Mouse (Mus musculus): ENCODE results near the gene Zfp444.

The Zfp444 gene

GRCm38 (mm10) chr7:6172006-6172649 lies at the start of gene Zfp444:
TSS of gene Zfp444 (plus strand) at chr7:6172226.
- in situ Hi-C loops (cut with MboI, MseI): loop anchor here (25.0 kb wide), 1 partner anchor 1085 kb away; the partner anchor contains the start of gene Epn1

- in situ Hi-C loops (cut with MboI, MseI): loop anchor here (5.0 kb wide), 1 partner anchor 65 kb away; no protein-coding TSS in a partner anchor
These were observed 45.2 kb upstream of the Zfp444 start for GRCm38 (mm10) chr7:6126690-6127448.

- in situ Hi-C loops (cut with MboI, MseI): no loop called here
These were observed 41.7 kb upstream of the Zfp444 start for GRCm38 (mm10) chr7:6130346-6130745.

DNA sequence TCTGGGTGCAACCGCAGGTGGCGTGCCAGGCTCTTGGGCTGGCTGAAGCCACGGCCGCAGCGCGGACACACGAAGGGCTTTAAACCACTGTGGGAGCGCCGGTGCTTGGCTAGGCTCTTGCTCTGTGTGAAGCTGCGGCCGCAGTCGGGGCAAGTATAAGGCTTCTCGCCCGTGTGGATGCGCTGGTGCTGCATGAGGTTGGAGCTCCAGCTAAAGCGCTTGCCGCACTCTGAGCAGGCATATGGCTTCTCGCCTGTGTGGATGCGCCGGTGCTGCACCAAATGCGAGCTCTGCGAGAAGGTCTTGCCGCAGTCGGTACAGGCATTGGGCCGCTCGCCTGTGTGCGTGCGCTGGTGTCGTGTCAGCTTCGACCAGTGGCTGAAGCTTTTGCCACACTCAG lies 39.4 kb upstream of the Zfp444 start:
- in situ Hi-C loops (cut with MboI, MseI): no loop called here

- in situ Hi-C loops (cut with MboI, MseI): no loop called here
These were observed 35.5 kb upstream of the Zfp444 start for GRCm38 (mm10) chr7:6136497-6136896.

- in situ Hi-C loops (cut with MboI, MseI): no loop called here
These were observed 32.7 kb upstream of the Zfp444 start for GRCm38 (mm10) chr7:6139295-6139694.

GRCm38 (mm10) chr7:6143991-6144531 lies 28.0 kb upstream of the Zfp444 start:
- in situ Hi-C loops (cut with MboI, MseI): no loop called here

- in situ Hi-C loops (cut with MboI, MseI): no loop called here
These were observed 26.4 kb upstream of the Zfp444 start for GRCm38 (mm10) chr7:6145423-6146188.

- in situ Hi-C loops (cut with MboI, MseI): no loop called here
These were observed 25.6 kb upstream of the Zfp444 start for GRCm38 (mm10) chr7:6146194-6146981.

GRCm38 (mm10) chr7:6146982-6147325 lies 25.1 kb upstream of the Zfp444 start:
- in situ Hi-C loops (cut with MboI, MseI): no loop called here

DNA sequence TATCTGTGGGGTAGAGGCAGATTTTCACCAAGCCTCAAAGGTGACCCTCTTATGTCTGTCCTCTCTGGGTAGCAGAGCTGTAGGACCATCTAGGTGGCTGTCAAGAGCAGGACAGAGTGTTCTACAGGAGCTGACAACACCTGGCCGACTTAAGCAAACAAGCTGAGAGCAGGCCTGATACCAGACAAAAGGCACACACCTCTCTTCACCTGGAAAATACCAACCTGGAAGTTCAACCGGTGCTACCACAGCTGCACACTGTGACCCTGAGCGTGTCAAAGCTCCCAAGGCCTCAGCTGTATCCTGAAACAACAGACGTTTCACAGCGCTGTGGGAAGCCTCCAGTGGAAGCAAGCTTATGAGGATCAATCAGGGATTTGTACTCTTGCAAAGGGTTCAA lies 24.3 kb upstream of the Zfp444 start:
- in situ Hi-C loops (cut with MboI, MseI): no loop called here

GRCm38 (mm10) chr7:6151266-6151665 lies 20.8 kb upstream of the Zfp444 start:
- in situ Hi-C loops (cut with MboI, MseI): loop anchor here (10.0 to 25.0 kb wide), 2 partner anchors 134 to 1064 kb away; partner anchors contain the start of genes Epn1 and Zfp667

DNA sequence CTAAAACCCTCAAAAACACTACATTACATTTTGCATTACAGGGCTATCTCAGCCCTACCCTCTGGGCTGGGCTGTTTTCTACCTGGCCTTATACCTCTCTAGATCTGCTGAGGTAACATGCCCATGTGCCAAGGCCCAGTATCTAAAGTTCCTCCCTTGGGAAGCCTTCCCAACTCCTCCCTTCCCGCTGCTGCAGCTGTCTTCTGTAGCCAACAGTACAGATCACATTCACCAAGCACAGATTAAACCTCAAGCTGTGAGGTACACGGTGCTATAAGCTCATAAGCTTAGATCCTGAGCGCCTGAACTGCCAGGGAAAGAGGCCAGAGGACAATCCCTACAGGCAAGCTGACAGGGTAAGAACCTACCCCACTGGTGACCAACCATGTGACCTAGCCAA lies 20.0 kb upstream of the Zfp444 start:
- in situ Hi-C loops (cut with MboI, MseI): loop anchor here (10.0 to 25.0 kb wide), 2 partner anchors 133 to 1065 kb away; partner anchors contain the start of genes Epn1 and Zfp667

DNA sequence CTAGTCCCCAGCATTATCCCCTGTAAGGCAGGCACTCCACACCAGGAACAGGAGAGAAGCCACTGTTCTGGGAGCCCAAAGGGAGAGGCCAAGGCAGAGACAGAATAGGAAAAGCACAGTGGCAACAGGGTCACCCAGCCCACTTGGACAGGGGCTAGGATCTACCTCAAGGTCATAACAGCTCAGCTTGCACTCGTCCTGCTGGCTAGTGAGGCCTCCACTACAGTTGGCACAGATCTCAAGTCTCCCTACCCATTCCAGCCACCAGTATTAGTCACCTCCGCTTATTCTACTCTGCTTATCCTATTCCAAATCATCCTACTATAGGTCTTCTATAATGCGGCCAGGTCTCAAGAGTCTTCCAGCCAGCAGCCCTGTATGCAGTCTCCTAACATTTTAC lies 18.9 kb upstream of the Zfp444 start:
- in situ Hi-C loops (cut with MboI, MseI): loop anchor here (10.0 to 25.0 kb wide), 2 partner anchors 132 to 1066 kb away; partner anchors contain the start of genes Epn1 and Zfp667

DNA sequence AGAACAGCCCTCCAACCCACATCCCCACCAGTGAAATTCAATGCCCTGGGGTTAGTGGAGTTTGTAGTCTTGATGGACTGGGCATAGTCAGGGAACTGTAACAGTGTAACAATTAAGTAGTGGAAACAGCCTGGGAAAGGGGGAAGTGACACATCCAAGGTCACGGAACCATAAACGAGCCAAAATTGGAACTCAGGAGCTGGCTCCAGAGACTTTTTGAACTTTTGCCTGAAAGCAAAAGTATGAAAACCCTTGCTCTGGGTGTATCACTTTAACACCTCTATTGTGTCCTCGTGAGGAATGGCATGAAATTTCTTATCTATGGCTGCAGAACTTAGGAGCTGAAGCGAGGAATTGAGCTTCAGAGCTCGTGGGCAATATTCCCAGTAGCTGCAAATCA lies 17.9 kb upstream of the Zfp444 start:
- in situ Hi-C loops (cut with MboI, MseI): loop anchor here (10.0 to 25.0 kb wide), 2 partner anchors 131 to 1067 kb away; partner anchors contain the start of genes Epn1 and Zfp667

DNA sequence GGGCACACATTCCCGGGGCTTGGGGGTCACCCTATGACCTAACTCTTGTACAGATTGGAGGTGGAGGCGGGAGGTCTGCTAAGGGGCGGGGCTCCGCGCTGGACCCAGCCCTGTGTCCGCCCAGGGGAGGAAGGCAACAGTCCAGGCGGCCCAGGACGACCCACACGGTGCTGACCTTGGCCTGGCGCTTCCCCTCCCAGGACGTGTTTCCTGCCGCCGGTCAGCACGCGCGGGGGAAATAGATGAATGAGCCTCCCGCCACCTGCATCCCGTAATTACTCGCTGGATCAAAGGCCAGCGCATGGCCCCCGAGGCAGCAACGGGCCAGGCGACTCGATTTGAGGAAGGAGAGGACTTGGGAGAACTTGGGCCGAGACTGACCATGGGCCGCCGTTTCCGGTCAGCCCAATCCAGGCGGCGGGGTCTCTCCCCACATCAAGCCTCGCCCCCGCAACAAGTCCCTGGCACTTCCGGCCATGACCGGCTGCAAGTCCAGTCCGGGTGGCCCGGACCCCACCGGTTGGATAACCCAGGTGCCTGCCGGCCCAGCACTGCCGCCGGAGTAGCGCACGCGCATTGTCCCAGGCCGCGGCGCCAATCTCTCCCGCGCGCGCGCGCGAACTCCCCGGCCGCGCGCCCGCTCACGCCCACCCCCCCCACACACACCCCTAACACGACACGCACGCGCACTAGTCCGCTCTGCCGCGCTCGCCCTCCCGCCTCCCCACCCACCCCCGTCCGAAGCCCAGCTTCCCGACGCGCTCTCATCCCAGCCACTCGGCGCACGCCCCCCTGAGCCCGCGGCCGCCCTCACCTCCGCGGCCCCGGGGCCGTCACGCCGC lies 16.8 kb upstream of the Zfp444 start:
- in situ Hi-C loops (cut with MboI, MseI): loop anchor here (10.0 to 25.0 kb wide), 2 partner anchors 130 to 1068 kb away; partner anchors contain the start of genes Epn1 and Zfp667

DNA sequence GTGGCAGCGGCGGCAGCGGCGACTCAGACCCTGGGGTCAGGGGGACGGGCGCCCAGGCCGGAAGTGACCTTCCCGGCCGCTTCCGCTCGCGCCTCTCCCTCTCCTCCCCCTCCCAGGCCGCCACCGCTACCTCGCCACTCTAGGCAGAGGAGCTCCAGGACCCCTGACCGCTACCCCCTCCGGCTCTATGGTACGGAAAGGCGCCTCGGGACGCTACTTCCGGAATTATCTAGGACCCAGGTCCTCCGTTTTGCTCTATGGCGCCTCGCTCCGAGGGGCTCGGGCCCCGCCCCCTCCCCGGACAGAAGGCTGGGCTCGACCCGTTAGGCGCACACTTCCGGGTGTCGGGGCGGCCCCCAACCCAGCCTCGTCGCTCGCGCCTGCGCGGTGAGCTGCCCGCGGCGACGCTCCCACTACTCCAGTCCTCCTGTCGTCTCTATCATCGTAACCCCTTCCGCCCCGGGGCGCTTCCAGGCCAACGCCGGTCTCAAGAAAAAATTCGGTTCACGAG lies 16.1 kb upstream of the Zfp444 start, which contains the start of gene Zfp787:
TSS of gene Zfp787 (minus strand) at position 97 of the 511 bp plus-strand sequence.
- in situ Hi-C loops (cut with MboI, MseI): loop anchor here (10.0 to 25.0 kb wide), 2 partner anchors 129 to 1069 kb away; partner anchors contain the start of genes Epn1 and Zfp667

GRCm38 (mm10) chr7:6156901-6157472 lies 15.0 kb upstream of the Zfp444 start:
- in situ Hi-C loops (cut with MboI, MseI): loop anchor here (10.0 to 25.0 kb wide), 2 partner anchors 128 to 1070 kb away; partner anchors contain the start of genes Epn1 and Zfp667

DNA sequence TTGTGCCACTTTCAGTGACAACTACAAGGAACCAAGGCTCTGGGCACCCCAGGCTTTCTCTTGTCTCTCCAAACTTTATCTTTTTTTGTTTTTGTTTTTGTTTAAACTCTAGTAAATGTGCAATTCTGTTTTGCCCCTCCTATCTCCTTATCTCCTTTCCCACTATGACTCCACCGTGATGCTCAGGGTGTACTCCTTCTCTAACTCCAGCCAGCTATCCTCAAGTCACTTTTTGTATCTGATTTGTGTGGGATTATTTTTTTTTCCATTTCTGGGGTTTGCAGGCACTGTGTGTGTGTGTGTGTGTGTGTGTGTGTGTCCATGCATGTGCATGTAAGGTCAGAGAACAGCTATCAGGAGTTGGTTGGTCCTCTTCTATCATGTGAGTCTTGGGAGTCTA lies 14.5 kb upstream of the Zfp444 start:
- in situ Hi-C loops (cut with MboI, MseI): loop anchor here (10.0 to 25.0 kb wide), 2 partner anchors 127 to 1070 kb away; partner anchors contain the start of genes Epn1 and Zfp667
